In genomic region chr2:172975159-172975558, GRCm38 (mm10) we compare ENCODE assay signal across 20 mouse cellular contexts. TPM values are rescaled to one million over a fixed set of nuclear protein-coding genes. Genes with fewer than 3 reads are reported as not detected.
DNase-seq lines count a peak whose midpoint lies in the region.
"Had no signal": no experiment of that assay in that cellular context is flagged by ENCODE, and none has a peak within 500 bp of the region (broad histone marks: within the 10 kb centered on the region; RNA-seq: fewer than 3 reads in every experiment).

No protein-coding gene starts in this region.

- WGBS in heart, embryonic 10.5 days: 67% methylated on average over 6 of the region's 6 CpGs
- 78% methylated on average over 6 of the region's 6 CpGs for WGBS in limb, embryonic 10.5 days

- H3K36me3 ChIP-seq in heart, embryonic 10.5 days: no peaks in the 10 kb centered on the region
- no peaks in the 10 kb centered on the region for H3K36me3 ChIP-seq in limb, embryonic 10.5 days
- H3K36me3 ChIP-seq: embryonic facial prominence, embryonic 12.5 days; forebrain, embryonic 15.5 days; G1E; heart, embryonic 13.5 days; hindbrain, embryonic 12.5 days had no signal

- H3K27me3 ChIP-seq in heart, embryonic 10.5 days (ENCODE audit: insufficient read depth, poor library complexity, severe bottlenecking): no peaks in the 10 kb centered on the region; the same call in 1 of the 2 replicates
- H3K27me3 ChIP-seq in limb, embryonic 10.5 days (ENCODE audit: low read depth, poor library complexity, severe bottlenecking): peaks cover 7% of the 10 kb centered on the region; the same call in 1 of the 2 replicates
- H3K27me3 ChIP-seq: embryonic facial prominence, embryonic 12.5 days; forebrain, embryonic 15.5 days; heart, embryonic 13.5 days; hindbrain, embryonic 12.5 days had no signal

- H3K9me3 ChIP-seq in heart, embryonic 10.5 days: no peaks in the 10 kb centered on the region
- H3K9me3 ChIP-seq in limb, embryonic 10.5 days (replicated peaks): no peaks in the 10 kb centered on the region
- H3K9me3 ChIP-seq: forebrain, embryonic 15.5 days; heart, embryonic 13.5 days; hindbrain, embryonic 12.5 days had no signal

- peaks cover 40% of the 10 kb centered on the region for H3K4me1 ChIP-seq in heart, embryonic 10.5 days
- H3K4me1 ChIP-seq in limb, embryonic 10.5 days: peaks cover 40% of the 10 kb centered on the region

- H3K4me3 ChIP-seq in heart, embryonic 10.5 days: no peak overlapping the region
- no peak overlapping the region for H3K4me3 ChIP-seq in limb, embryonic 10.5 days
- H3K4me3 ChIP-seq: embryonic facial prominence, embryonic 12.5 days; forebrain, embryonic 15.5 days; heart, embryonic 13.5 days; hindbrain, embryonic 12.5 days had no signal

- peak; percentile 93 for DNase-seq in heart, adult 11 months
- no peak for DNase-seq in heart, postnatal 4 days
- DNase-seq in heart, adult 9 months (ENCODE audit: low spot score in 2 of 2): peak; percentile 12 to 16
- DNase-seq in heart, embryonic 10.5 days (ENCODE audit: low spot score): no peak
- peak; percentile 43 for DNase-seq in MN1 (ENCODE audit: low spot score)
- DNase-seq in limb, embryonic 10.5 days (ENCODE audit: low spot score): no peak
- no peak for DNase-seq in layer of hippocampus, adult 11-12 months (ENCODE audit: low spot score)
- DNase-seq: adrenal gland, postnatal 10 days; B cell, adult 2 months; cerebellum, adult 11 months; cerebellum, adult 8-10 months had no signal

- H3K27ac ChIP-seq in heart, embryonic 10.5 days: no peak overlapping the region
- peak overlapping the region; percentile 43; the same call in 1 of the 2 replicates for H3K27ac ChIP-seq in limb, embryonic 10.5 days
- H3K27ac ChIP-seq: embryonic facial prominence, embryonic 12.5 days; forebrain, embryonic 15.5 days; heart, embryonic 13.5 days; hindbrain, embryonic 12.5 days had no signal

RNA-seq across cellular contexts. Expression of gene Spo11, which starts 2.3 kb away (rescaled TPM):
- not detected for total RNA-seq in heart, postnatal 4 days (2021)
- 0.06 and 0.20 TPM in 2 replicates for polyA plus RNA-seq in heart, embryonic 10.5 days (2016; fragmentation: Nextera tagmentation; extraction: Ambion mirVana)
- polyA plus RNA-seq in limb, embryonic 10.5 days (2016; fragmentation: Nextera tagmentation; extraction: Ambion mirVana): 0.36 and 0.79 TPM in 2 replicates
- total RNA-seq: adrenal gland, postnatal 10 days; adrenal gland, postnatal 4 days; G1E; gastrocnemius, adult 8-10 months; heart, postnatal 36 days had no signal
- polyA plus RNA-seq: G1E; intestine, postnatal 0 days had no signal

RNA-seq across cellular contexts. Expression of gene Rae1, which starts 24.8 kb away (rescaled TPM):
- total RNA-seq in heart, postnatal 4 days (2021): 10 to 100 TPM; 55.9 to 60.3 TPM
- 139 and 162 TPM in 2 replicates for polyA plus RNA-seq in heart, embryonic 10.5 days (2016; fragmentation: Nextera tagmentation; extraction: Ambion mirVana)
- polyA plus RNA-seq in limb, embryonic 10.5 days (2016; fragmentation: Nextera tagmentation; extraction: Ambion mirVana): 179 and 196 TPM in 2 replicates

RNA-seq across cellular contexts. Expression of gene Bmp7, which starts 35.0 kb away (rescaled TPM):
- 10 to 100 TPM; 16.1 to 20.1 TPM for total RNA-seq in heart, postnatal 4 days (2021)
- polyA plus RNA-seq in heart, embryonic 10.5 days (2016; fragmentation: Nextera tagmentation; extraction: Ambion mirVana): 49.5 and 70.0 TPM in 2 replicates
- polyA plus RNA-seq in limb, embryonic 10.5 days (2016; fragmentation: Nextera tagmentation; extraction: Ambion mirVana): 31.3 and 39.5 TPM in 2 replicates
- polyA plus RNA-seq: G1E had no signal

RNA-seq across cellular contexts. Expression of gene Rbm38, which starts 45.1 kb away (rescaled TPM):
- 100 to 1,000 TPM; 112 to 126 TPM for total RNA-seq in heart, postnatal 4 days (2021)
- polyA plus RNA-seq in heart, embryonic 10.5 days (2016; fragmentation: Nextera tagmentation; extraction: Ambion mirVana): 156 and 188 TPM in 2 replicates
- polyA plus RNA-seq in limb, embryonic 10.5 days (2016; fragmentation: Nextera tagmentation; extraction: Ambion mirVana): 74.1 and 97.5 TPM in 2 replicates

Comparison
In these comparisons a context has a peak if more than half of its experiments do, and no peak if none do; other contexts are left out.
1. DNase-seq: peak in heart, adult 11 months (single experiment), heart, adult 9 months (2 of 2) and MN1 (single experiment); none in heart, postnatal 4 days (single experiment), heart, embryonic 10.5 days (single experiment), limb, embryonic 10.5 days (single experiment) and layer of hippocampus, adult 11-12 months (single experiment).